Mouse (Mus musculus): ENCODE data around the gene Tor4a.

- TF ChIP-seq EP300 (IDR thresholded peaks at IDR 0.05; ENCODE audit: low read depth) (no peak), CTCF (IDR thresholded peaks at IDR 0.05; ENCODE audit: low read depth) (no peak)
These were observed 39.9 kb upstream of the Tor4a start, which contains the start of gene Rnf224 for GRCm38 (mm10) chr2:25236614-25237013.
